Mouse (Mus musculus) midbrain, embryonic 14.5 days (tissue): ENCODE measurements at regions not wholly inside any gene's neighbourhood (a gene's known extent, or its start where the extent isn't known, plus 50 kb on each side); places are given as distances from the start of the nearest gene placed in this dataset.

Source experiments
- ATAC-seq: fragments of 200-750 bp; cut with Nextera tagmentation; 2 replicates; pipeline ENCODE4 v1.8.0; 2017; ENCODE audit warnings: moderate number of reproducible peaks, moderate library complexity; ENCODE audit not compliant: low FRiP score, low TSS enrichment
- DNase-seq: peaks from one replicate; pipeline ENCODE4 v3.0.0-alpha.2; 2015
- H3K27ac ChIP-seq: fragments of 300-500 bp; sonication (generic); replicated peaks from 2 replicates; pipeline ENCODE4 v1.5.1; 2014; ENCODE audit warnings: mild to moderate bottlenecking, low read depth, low read length, moderate library complexity
- H3K27me3 ChIP-seq: fragments of 300-500 bp; sonication (generic); 2 replicates; pipeline ENCODE4 v1.6.1; 2014; ENCODE audit warnings: low read length, control low read depth, mixed read lengths; ENCODE audit not compliant: control insufficient read depth, insufficient read depth
- H3K36me3 ChIP-seq: fragments of 300-500 bp; sonication (generic); 2 replicates; pipeline ENCODE4 v1.6.1; 2014; ENCODE audit warnings: low read length, control low read depth; ENCODE audit not compliant: control insufficient read depth, insufficient read depth
- H3K4me1 ChIP-seq: fragments of 300-500 bp; sonication (generic); 2 replicates; pipeline ENCODE4 v1.6.1; 2014; ENCODE audit warnings: mild to moderate bottlenecking, antibody characterized with exemption, low read length, control low read depth; ENCODE audit not compliant: control insufficient read depth, insufficient read depth
- H3K4me2 ChIP-seq: fragments of 300-500 bp; sonication (generic); 2 replicates; pipeline ENCODE4 v1.6.1; 2014; ENCODE audit warnings: mild to moderate bottlenecking, low read length, moderate library complexity
- H3K4me3 ChIP-seq: fragments of 300-500 bp; sonication (generic); replicated peaks from 2 replicates; pipeline ENCODE4 v1.5.1; 2014; ENCODE audit warnings: low read depth, low read length
- H3K9ac ChIP-seq: fragments of 300-500 bp; sonication (generic); replicated peaks from 2 replicates; pipeline ENCODE4 v1.6.1; 2014; ENCODE audit warnings: mild to moderate bottlenecking, low read length, moderate library complexity
- H3K9me3 ChIP-seq: fragments of 300-500 bp; sonication (generic); 2 replicates; pipeline ENCODE4 v1.6.1; 2016; ENCODE audit warnings: low read length, control low read depth, mixed read lengths; ENCODE audit not compliant: control insufficient read depth
- WGBS: fragments of 180-500 bp; shearing (Covaris S2); extraction: QIAGEN DNeasy Blood & Tissue Kit; methylation state at CpG from one replicate; pipeline ENCODE4 v1.1.7; 2014; 5-methylcytosine and 5-hydroxymethylcytosine counted together

- WGBS: 14% methylated on average over 6 of the region's 6 CpGs
- Histone ChIP-seq H3K9me3 (no peaks in the 10 kb centered on the region), H3K9ac (no peak overlapping the region), H3K4me3 (no peak overlapping the region), H3K27me3 (no peaks in the 10 kb centered on the region), H3K27ac (no peak overlapping the region), H3K4me2 (no peak overlapping the region), H3K4me1 (no peaks in the 10 kb centered on the region), H3K36me3 (no peaks in the 10 kb centered on the region)
- peak; percentile 6; the same call in 1 of the 2 replicates for ATAC-seq
- peak; percentile 33 for DNase-seq
These were observed 413.9 kb downstream of the Meis1 start for GRCm38 (mm10) chr11:18604836-18605235.

- no peak overlapping the region for H3K4me3 ChIP-seq
- ATAC-seq (no peak), DNase-seq (no peak)
- H3K27me3 ChIP-seq: no peaks in the 10 kb centered on the region
- H3K36me3 ChIP-seq: no peaks in the 10 kb centered on the region
- H3K4me1 ChIP-seq: no peaks in the 10 kb centered on the region
- H3K4me2 ChIP-seq: no peak overlapping the region
- H3K9ac ChIP-seq: no peak overlapping the region
- H3K9me3 ChIP-seq: no peaks in the 10 kb centered on the region
- H3K27ac ChIP-seq: no peak overlapping the region
- WGBS: 82% methylated on average over 6 of the region's 6 CpGs
These were observed 417.1 kb downstream of the Meis1 start for GRCm38 (mm10) chr11:18601568-18602182.

GRCm38 (mm10) chr11:18598349-18598748 lies 420.4 kb downstream of the Meis1 start:
- no peak overlapping the region for H3K4me2 ChIP-seq
- H3K4me1 ChIP-seq: no peaks in the 10 kb centered on the region
- no peaks in the 10 kb centered on the region for H3K36me3 ChIP-seq
- ATAC-seq (no peak), DNase-seq (no peak)
- H3K9me3 ChIP-seq: no peaks in the 10 kb centered on the region
- H3K9ac ChIP-seq: no peak overlapping the region
- WGBS: 77% methylated on average over 3 of the region's 3 CpGs
- H3K4me3 ChIP-seq: no peak overlapping the region
- H3K27me3 ChIP-seq: no peaks in the 10 kb centered on the region
- H3K27ac ChIP-seq: no peak overlapping the region

GRCm38 (mm10) chr11:18596996-18597395 lies 421.8 kb downstream of the Meis1 start:
- DNase-seq: no peak
- Histone ChIP-seq H3K4me3 (no peak overlapping the region), H3K27me3 (no peaks in the 10 kb centered on the region), H3K27ac (no peak overlapping the region), H3K9me3 (no peaks in the 10 kb centered on the region), H3K4me2 (no peak overlapping the region), H3K36me3 (no peaks in the 10 kb centered on the region), H3K4me1 (no peaks in the 10 kb centered on the region), H3K9ac (no peak overlapping the region)
- ATAC-seq: no peak
- 93% methylated on average over 4 of the region's 4 CpGs for WGBS

- no peaks in the 10 kb centered on the region for H3K27me3 ChIP-seq
- H3K9ac ChIP-seq: no peak overlapping the region
- no peaks in the 10 kb centered on the region for H3K4me1 ChIP-seq
- no peak overlapping the region for H3K27ac ChIP-seq
- H3K9me3 ChIP-seq: no peaks in the 10 kb centered on the region
- WGBS: 94% methylated on average over 1 of the region's 1 CpGs
- no peak overlapping the region for H3K4me2 ChIP-seq
- H3K4me3 ChIP-seq: no peak overlapping the region
- ATAC-seq (no peak), DNase-seq (no peak)
- no peaks in the 10 kb centered on the region for H3K36me3 ChIP-seq
These were observed 428.3 kb downstream of the Meis1 start for GRCm38 (mm10) chr11:18590487-18590886.

GRCm38 (mm10) chr11:18586468-18586867 lies 432.3 kb downstream of the Meis1 start:
- no peak overlapping the region for H3K27ac ChIP-seq
- no peaks in the 10 kb centered on the region for H3K9me3 ChIP-seq
- DNase-seq (no peak), ATAC-seq (no peak; the same call in 1 of the 2 replicates)
- WGBS: 63% methylated on average over 3 of the region's 3 CpGs
- H3K36me3 ChIP-seq: no peaks in the 10 kb centered on the region
- no peaks in the 10 kb centered on the region for H3K27me3 ChIP-seq
- H3K4me2 ChIP-seq: no peak overlapping the region
- no peaks in the 10 kb centered on the region for H3K4me1 ChIP-seq
- no peak overlapping the region for H3K4me3 ChIP-seq
- H3K9ac ChIP-seq: no peak overlapping the region

GRCm38 (mm10) chr11:18585031-18585430 lies 433.8 kb downstream of the Meis1 start:
- no peaks in the 10 kb centered on the region for H3K36me3 ChIP-seq
- no peaks in the 10 kb centered on the region for H3K9me3 ChIP-seq
- H3K27me3 ChIP-seq: no peaks in the 10 kb centered on the region
- H3K4me1 ChIP-seq: no peaks in the 10 kb centered on the region
- ATAC-seq (no peak), DNase-seq (no peak)
- 65% methylated on average over 8 of the region's 8 CpGs for WGBS
- H3K27ac ChIP-seq: no peak overlapping the region
- H3K9ac ChIP-seq: no peak overlapping the region
- H3K4me3 ChIP-seq: no peak overlapping the region
- H3K4me2 ChIP-seq: no peak overlapping the region

GRCm38 (mm10) chr11:18582781-18583161 lies 436.0 kb downstream of the Meis1 start:
- DNase-seq: no peak
- ATAC-seq: no peak

GRCm38 (mm10) chr11:18581997-18582780 lies 436.6 kb downstream of the Meis1 start:
- H3K4me1 ChIP-seq: no peaks in the 10 kb centered on the region
- H3K27me3 ChIP-seq: no peaks in the 10 kb centered on the region
- H3K27ac ChIP-seq: no peak overlapping the region
- no peak overlapping the region for H3K4me2 ChIP-seq
- DNase-seq (no peak), ATAC-seq (0 out of 2 replicates have a peak, but pooled peaks have one; percentile 17)
- 85% methylated on average over 2 of the region's 2 CpGs for WGBS
- no peak overlapping the region for H3K4me3 ChIP-seq
- no peak overlapping the region for H3K9ac ChIP-seq
- no peaks in the 10 kb centered on the region for H3K36me3 ChIP-seq
- no peaks in the 10 kb centered on the region for H3K9me3 ChIP-seq

More at GRCm38 (mm10) chr11:18582781-18583161, 436.0 kb downstream of the Meis1 start:
- Histone ChIP-seq H3K36me3 (no peaks in the 10 kb centered on the region), H3K9ac (no peak overlapping the region), H3K27me3 (no peaks in the 10 kb centered on the region), H3K4me1 (no peaks in the 10 kb centered on the region), H3K27ac (no peak overlapping the region), H3K9me3 (no peaks in the 10 kb centered on the region), H3K4me2 (no peak overlapping the region), H3K4me3 (no peak overlapping the region)
- WGBS: 94% methylated on average over 1 of the region's 1 CpGs
